Mouse (Mus musculus): ENCODE results near the gene Rnf157.

DNA sequence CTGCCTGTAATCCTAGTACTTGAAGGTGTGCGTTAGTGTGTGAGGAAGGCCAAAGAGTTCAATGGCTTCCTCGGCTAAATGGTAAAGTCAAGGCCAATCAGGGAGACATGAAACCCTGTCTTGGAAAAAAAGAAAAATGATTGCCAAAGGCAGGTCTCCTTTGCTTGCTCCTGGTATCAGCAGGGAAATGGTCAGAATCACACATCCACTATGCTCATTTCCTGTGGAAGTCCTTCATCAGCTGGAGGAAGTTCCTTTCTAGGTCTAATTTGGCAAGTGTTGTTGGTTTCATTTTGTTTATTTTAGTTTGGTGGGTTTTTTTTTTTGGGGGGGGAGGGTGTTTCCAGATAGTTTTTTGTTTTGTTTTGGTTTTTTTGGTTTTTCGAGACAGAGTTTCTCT is 3.8 kb downstream of the Rnf157 start:
- TF ChIP-seq CTCF (IDR thresholded peaks at IDR 0.05; ENCODE audit: low read depth) (no peak), EP300 (IDR thresholded peaks at IDR 0.05; ENCODE audit: low read depth) (no peak)
